Mouse (Mus musculus) forebrain, embryonic 14.5 days (tissue): Measurements from ENCODE around the gene Cenpe. TPM values are rescaled to one million over a fixed set of nuclear protein-coding genes. Genes with fewer than 3 reads are reported as not detected.
A peak's percentile ranks its signal among the peaks of the same experiment; 100 is the strongest.

ENCODE experiments used
- ATAC-seq: fragments of 200-750 bp; cut with Nextera tagmentation; 2 replicates; pipeline ENCODE4 v1.8.0; 2017; ENCODE audit warnings: mild to moderate bottlenecking, moderate library complexity
- DNase-seq: peaks from one replicate; pipeline ENCODE4 v3.0.0-alpha.2; 2015; ENCODE audit warnings: low spot score
- H3K27ac ChIP-seq: fragments of 300-500 bp; sonication (generic); 2 replicates; pipeline ENCODE4 v1.5.1; 2014; ENCODE audit warnings: low read depth, mild to moderate bottlenecking, control low read depth, low read length, moderate library complexity
- H3K27me3 ChIP-seq: fragments of 300-500 bp; sonication (generic); replicated peaks from 2 replicates; pipeline ENCODE4 v1.6.1; 2014; ENCODE audit warnings: low read length, control low read depth, mixed read lengths; ENCODE audit not compliant: control insufficient read depth, insufficient read depth
- H3K36me3 ChIP-seq: fragments of 300-500 bp; sonication (generic); 2 replicates; pipeline ENCODE4 v1.6.1; 2014; ENCODE audit warnings: low read length, control low read depth; ENCODE audit not compliant: control insufficient read depth, insufficient read depth
- H3K4me1 ChIP-seq: fragments of 300-500 bp; sonication (generic); 2 replicates; pipeline ENCODE4 v1.6.1; 2014; ENCODE audit warnings: antibody characterized with exemption, low read length, control low read depth; ENCODE audit not compliant: control insufficient read depth, insufficient read depth
- H3K4me2 ChIP-seq: fragments of 300-500 bp; sonication (generic); 2 replicates; pipeline ENCODE4 v1.6.1; 2014; ENCODE audit warnings: mild to moderate bottlenecking, control low read depth, low read length
- H3K4me3 ChIP-seq: fragments of 300-500 bp; sonication (generic); 2 replicates; pipeline ENCODE4 v1.5.1; 2014; ENCODE audit warnings: low read depth, low read length, control low read depth
- H3K9ac ChIP-seq: fragments of 300-500 bp; sonication (generic); 2 replicates; pipeline ENCODE4 v1.6.1; 2014; ENCODE audit warnings: mild to moderate bottlenecking, low read length, control low read depth, moderate library complexity
- H3K9me3 ChIP-seq: fragments of 300-500 bp; sonication (generic); replicated peaks from 2 replicates; pipeline ENCODE4 v1.6.1; 2016; ENCODE audit warnings: low read length, control low read depth, mixed read lengths; ENCODE audit not compliant: control insufficient read depth
- WGBS: fragments of 180-500 bp; shearing (Covaris S2); extraction: QIAGEN DNeasy Blood & Tissue Kit; methylation state at CpG from one replicate; pipeline ENCODE4 v1.1.7; 2014; 5-methylcytosine and 5-hydroxymethylcytosine counted together
- polyA plus RNA-seq: library from polyadenylated mRNA; unstranded; fragments of >200 nt; fragmentation: Nextera tagmentation; extraction: Ambion mirVana; gene quantifications from 2 replicates; pipeline ENCODE4 v1.2.1, GENCODE M21; 2014

The Cenpe gene
- polyA plus RNA-seq, 1 experiment from 2014 or later = 17.7 TPM

DNA sequence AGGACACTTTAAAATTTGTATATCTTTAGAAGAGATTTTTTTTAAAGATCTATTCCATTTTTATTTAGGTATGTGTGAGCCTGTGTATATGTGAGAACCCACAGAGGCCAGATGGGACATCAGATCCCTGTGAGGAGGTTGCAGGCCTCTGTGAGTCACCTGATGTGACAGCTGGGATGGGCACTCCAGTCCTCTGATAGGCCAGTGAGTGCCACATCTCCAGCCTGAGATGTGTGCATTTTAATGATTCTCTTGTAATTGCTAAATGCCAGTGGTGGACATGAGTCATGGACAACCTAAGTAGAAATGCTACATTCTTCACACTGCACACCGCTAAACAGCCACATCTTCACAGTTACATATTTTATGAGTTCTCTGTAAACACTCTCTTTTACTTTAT, 76.8 kb downstream of the Cenpe start:
- H3K27me3 ChIP-seq = no peaks in the 10 kb centered on the region
- 87% methylated on average over 1 of the region's 1 CpGs for WGBS
- no peak overlapping the region for H3K4me3 ChIP-seq
- H3K27ac ChIP-seq = no peak overlapping the region
- H3K36me3 ChIP-seq = no peaks in the 10 kb centered on the region
- no peak overlapping the region for H3K4me2 ChIP-seq
- H3K9me3 ChIP-seq = no peaks in the 10 kb centered on the region
- no peak overlapping the region for H3K9ac ChIP-seq
- DNase-seq (no peak), ATAC-seq (no peak)
- no peaks in the 10 kb centered on the region for H3K4me1 ChIP-seq

GRCm38 (mm10) chr3:135290249-135290894, 78.0 kb downstream of the Cenpe start:
- no peaks in the 10 kb centered on the region for H3K9me3 ChIP-seq
- DNase-seq = peak; percentile 91

GRCm38 (mm10) chr3:135293703-135294102, 81.4 kb downstream of the Cenpe start:
- WGBS = 50% methylated on average over 7 of the region's 7 CpGs
- no peaks in the 10 kb centered on the region for H3K9me3 ChIP-seq
- peak; percentile 39 for DNase-seq
- H3K4me3 ChIP-seq = no peak overlapping the region
- no peak overlapping the region for H3K27ac ChIP-seq
- no peaks in the 10 kb centered on the region for H3K4me1 ChIP-seq
- H3K4me2 ChIP-seq = no peak overlapping the region
- peak; percentile 58; the same call in 1 of the 2 replicates for ATAC-seq
- H3K27me3 ChIP-seq = no peaks in the 10 kb centered on the region
- H3K9ac ChIP-seq = no peak overlapping the region
- H3K36me3 ChIP-seq = no peaks in the 10 kb centered on the region

More at GRCm38 (mm10) chr3:135290249-135290894, 78.0 kb downstream of the Cenpe start:
- no peak overlapping the region for H3K4me3 ChIP-seq
- H3K9ac ChIP-seq = no peak overlapping the region
- ATAC-seq = peak; percentile 80
- H3K27ac ChIP-seq = no peak overlapping the region
- H3K4me1 ChIP-seq = no peaks in the 10 kb centered on the region
- H3K36me3 ChIP-seq = no peaks in the 10 kb centered on the region
- 100% methylated on average over 7 of the region's 7 CpGs for WGBS
- no peaks in the 10 kb centered on the region for H3K27me3 ChIP-seq
- no peak overlapping the region for H3K4me2 ChIP-seq

DNA sequence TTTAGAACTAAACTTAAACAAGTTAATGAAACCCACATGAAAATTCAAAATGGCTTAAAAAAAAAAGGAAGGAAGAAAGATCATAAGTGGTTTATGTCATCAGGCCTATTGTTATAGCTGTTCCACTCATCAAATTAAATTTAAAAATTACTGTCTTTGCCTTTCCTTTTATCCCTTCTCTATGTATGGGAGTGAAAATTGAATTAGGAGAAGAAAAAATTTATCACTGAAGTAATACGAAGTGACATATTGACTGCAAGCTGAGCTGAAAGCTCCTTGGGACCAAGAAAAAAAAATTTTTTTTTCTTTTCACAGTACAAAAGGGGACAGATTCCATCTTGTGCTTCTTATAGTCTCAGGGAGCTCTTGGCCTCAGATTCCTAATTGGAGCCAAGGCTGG, 83.2 kb downstream of the Cenpe start:
- WGBS = 85% methylated on average over 1 of the region's 1 CpGs
- no peak for DNase-seq
- no peaks in the 10 kb centered on the region for H3K4me1 ChIP-seq
- no peak overlapping the region for H3K27ac ChIP-seq
- H3K9ac ChIP-seq = no peak overlapping the region
- ATAC-seq = no peak
- H3K9me3 ChIP-seq = no peaks in the 10 kb centered on the region
- H3K27me3 ChIP-seq = no peaks in the 10 kb centered on the region
- no peak overlapping the region for H3K4me2 ChIP-seq
- no peak overlapping the region for H3K4me3 ChIP-seq
- H3K36me3 ChIP-seq = no peaks in the 10 kb centered on the region

DNA sequence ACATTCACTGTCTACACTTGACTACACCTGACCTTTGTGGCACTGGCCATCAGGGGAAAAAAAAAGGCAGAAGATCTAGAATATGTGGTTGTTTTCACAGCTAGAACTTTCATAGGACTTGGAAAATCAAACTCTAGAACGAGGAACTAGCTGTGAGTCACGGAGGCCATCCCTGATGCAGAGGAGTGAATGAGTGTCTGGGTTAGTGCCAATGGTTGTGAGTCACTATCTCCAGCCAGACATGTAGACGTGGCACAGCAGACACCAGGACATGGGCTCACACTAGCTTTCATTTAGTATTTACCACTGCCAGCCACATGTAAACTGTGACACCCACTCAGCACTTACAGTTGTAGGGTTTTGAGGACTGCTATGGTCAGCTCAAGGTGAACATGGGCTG, 86.2 kb downstream of the Cenpe start:
- Histone ChIP-seq H3K36me3 (no peaks in the 10 kb centered on the region), H3K27ac (no peak overlapping the region), H3K27me3 (no peaks in the 10 kb centered on the region), H3K4me2 (no peak overlapping the region), H3K9me3 (no peaks in the 10 kb centered on the region), H3K4me1 (no peaks in the 10 kb centered on the region), H3K4me3 (no peak overlapping the region), H3K9ac (no peak overlapping the region)
- 85% methylated on average over 3 of the region's 3 CpGs for WGBS
- DNase-seq (no peak), ATAC-seq (no peak)

- no peak overlapping the region for H3K9ac ChIP-seq
- no peak overlapping the region for H3K4me2 ChIP-seq
- no peak for ATAC-seq
- no peak for DNase-seq
- no peak overlapping the region for H3K27ac ChIP-seq
- H3K27me3 ChIP-seq = no peaks in the 10 kb centered on the region
- H3K4me3 ChIP-seq = no peak overlapping the region
- H3K9me3 ChIP-seq = no peaks in the 10 kb centered on the region
- H3K36me3 ChIP-seq = no peaks in the 10 kb centered on the region
- 0 out of 2 replicates have a peak, but pooled peaks cover 2% of the 10 kb centered on the region for H3K4me1 ChIP-seq
- WGBS = 79% methylated on average over 6 of the region's 6 CpGs
Measured at GRCm38 (mm10) chr3:135300081-135300480, 87.7 kb downstream of the Cenpe start.

- Histone ChIP-seq H3K27me3 (no peaks in the 10 kb centered on the region), H3K9me3 (no peaks in the 10 kb centered on the region), H3K4me3 (no peak overlapping the region), H3K27ac (no peak overlapping the region), H3K4me1 (peaks cover 4% of the 10 kb centered on the region; the same call in 1 of the 2 replicates), H3K4me2 (no peak overlapping the region), H3K36me3 (no peaks in the 10 kb centered on the region), H3K9ac (no peak overlapping the region)
- ATAC-seq (no peak), DNase-seq (no peak)
- 12% methylated on average over 6 of the region's 6 CpGs for WGBS
Measured at GRCm38 (mm10) chr3:135304060-135304459, 91.7 kb downstream of the Cenpe start.

DNA sequence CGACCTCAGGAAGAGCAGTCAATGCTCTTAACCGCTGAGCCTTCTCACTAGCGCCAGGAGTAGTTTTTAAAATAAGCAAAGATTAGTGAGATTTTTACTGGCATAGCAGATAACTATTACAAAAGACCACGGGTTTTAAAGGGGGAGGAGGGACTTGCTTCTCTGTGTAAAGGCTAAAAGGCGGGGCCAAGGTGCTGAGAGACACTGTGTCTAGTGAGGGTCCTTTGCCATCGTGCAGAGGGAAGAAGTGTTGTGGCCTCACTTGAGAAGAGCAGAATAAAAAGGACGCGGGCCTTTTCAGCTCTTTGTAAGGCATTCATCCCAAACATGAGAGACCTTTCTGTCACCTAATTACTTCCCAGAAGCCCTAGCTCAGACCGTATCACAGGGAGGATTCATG, 92.2 kb downstream of the Cenpe start:
- Histone ChIP-seq H3K27ac (no peak overlapping the region), H3K4me1 (peaks cover 4% of the 10 kb centered on the region; the same call in 1 of the 2 replicates), H3K4me2 (no peak overlapping the region), H3K27me3 (no peaks in the 10 kb centered on the region), H3K9ac (no peak overlapping the region), H3K36me3 (no peaks in the 10 kb centered on the region), H3K9me3 (no peaks in the 10 kb centered on the region), H3K4me3 (no peak overlapping the region)
- DNase-seq = peak; percentile 19
- ATAC-seq = no peak
- 3% methylated on average over 9 of the region's 9 CpGs for WGBS

DNA sequence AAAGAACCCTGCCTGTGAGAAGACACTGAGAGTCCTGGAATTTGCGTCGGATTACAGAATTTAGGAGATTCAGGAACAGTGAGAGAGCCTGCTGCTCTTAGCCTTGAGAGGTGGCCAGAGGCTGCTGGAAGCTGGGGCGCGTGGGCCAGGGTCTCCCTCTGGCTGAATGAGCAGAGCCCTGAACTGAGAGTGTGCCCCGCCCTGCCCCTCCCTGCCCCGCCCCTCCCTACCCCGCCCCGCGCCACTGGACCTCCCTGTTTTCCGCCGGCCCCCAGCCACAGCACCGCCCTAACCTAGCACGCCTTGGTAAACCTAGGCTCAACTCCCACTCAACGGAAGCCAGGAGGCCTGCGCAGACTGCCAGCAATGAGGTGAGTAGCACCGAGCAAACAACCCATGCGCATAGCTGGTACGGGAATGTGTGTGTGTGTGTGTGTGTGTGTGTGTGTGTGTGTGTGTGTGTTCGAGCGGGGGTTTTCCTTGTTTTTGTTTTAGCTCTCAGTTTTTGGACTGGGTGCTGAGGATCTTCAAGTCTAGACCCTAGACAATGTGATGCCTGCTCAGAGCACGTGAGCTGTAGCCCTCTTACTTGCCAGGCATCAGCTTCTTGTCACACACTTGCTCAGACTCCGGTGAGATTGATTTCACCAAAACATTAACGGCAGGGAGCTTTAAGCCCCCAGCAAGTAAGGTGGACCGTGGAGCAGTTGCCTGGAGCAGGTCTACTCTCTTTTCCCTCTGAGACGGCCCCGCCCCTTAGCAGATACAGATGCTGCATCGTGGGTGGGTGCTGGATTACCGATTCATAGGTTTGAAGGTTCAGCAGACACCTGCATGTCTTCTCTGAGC, 95.3 kb downstream of the Cenpe start, which contains the start of gene Slc9b2:
Gene Slc9b2 (plus strand): TSS at position 290 of the 849 bp plus-strand sequence.
- H3K36me3 ChIP-seq = no peaks in the 10 kb centered on the region
- no peak within 1 kb of the TSS for H3K27ac ChIP-seq
- 11% methylated on average over 27 of the region's 28 CpGs for WGBS
- H3K9ac ChIP-seq = peak within 1 kb of the TSS; percentile 49
- H3K4me1 ChIP-seq = peaks cover 4% of the 10 kb centered on the region; the same call in 1 of the 2 replicates
- ATAC-seq (peak; percentile 84), DNase-seq (peak; percentile 54)
- H3K9me3 ChIP-seq = no peaks in the 10 kb centered on the region
- peak within 1 kb of the TSS; percentile 30 for H3K4me3 ChIP-seq
- H3K27me3 ChIP-seq = no peaks in the 10 kb centered on the region
- H3K4me2 ChIP-seq = peak within 1 kb of the TSS; percentile 62
